Mouse (Mus musculus) lung, adult 2 months (tissue): ENCODE data around the gene Tff1. TPM values are rescaled to one million over a fixed set of nuclear protein-coding genes. Genes with fewer than 3 reads are reported as not detected.

ENCODE experiments used
- DNase-seq: peaks from one replicate; pipeline ENCODE4 v3.0.0; 2022
- H3K4me1 ChIP-seq: fragments of 200-500 bp; 2 replicates; pipeline ENCODE4 v1.6.1; 2011; ENCODE audit warnings: low read length; ENCODE audit not compliant: control insufficient read depth, insufficient read depth
- H3K4me3 ChIP-seq: fragments of 200-500 bp; replicated peaks from 2 replicates; pipeline ENCODE3; 2011; ENCODE audit warnings: low read depth, mild to moderate bottlenecking, control low read depth, low read length; ENCODE audit errors: extremely low read depth
- CTCF ChIP-seq: fragments of 200-500 bp; IDR thresholded peaks from 2 replicates; pipeline ENCODE4 v1.5.1; 2011; ENCODE audit warnings: mild to moderate bottlenecking, low read length, control low read depth; ENCODE audit not compliant: insufficient read depth
- POLR2A ChIP-seq: fragments of 200-500 bp; IDR thresholded peaks from 2 replicates; pipeline ENCODE4 v1.6.1; 2011; ENCODE audit warnings: low read depth, mild to moderate bottlenecking, control low read depth, low read length, borderline replicate concordance; ENCODE audit errors: extremely low read depth
- WGBS: fragments of 180-500 bp; shearing (Covaris S2); methylation state at CpG from one replicate; pipeline ENCODE4 v1.1.7; 2018; 5-methylcytosine and 5-hydroxymethylcytosine counted together
- polyA plus RNA-seq: library from polyadenylated mRNA; depleted of rRNA; stranded (reverse); fragments of >200 nt; gene quantifications from 2 replicates; pipeline ENCODE4 v1.2.3, GENCODE M21; 2012

Gene Tff1
- polyA plus RNA-seq, 1 experiment: not detected

GRCm38 (mm10) chr17:31136291-31136690, 28.8 kb downstream of the Tff1 start:
- no peak for DNase-seq
- 37% methylated on average over 3 of the region's 3 CpGs for WGBS
- H3K4me3 ChIP-seq: no peak overlapping the region
- TF ChIP-seq CTCF (no peak), POLR2A (no peak)
- no peaks in the 10 kb centered on the region for H3K4me1 ChIP-seq

GRCm38 (mm10) chr17:31134913-31135312, 30.2 kb downstream of the Tff1 start:
- Histone ChIP-seq H3K4me3 (no peak overlapping the region), H3K4me1 (no peaks in the 10 kb centered on the region)
- TF ChIP-seq POLR2A (no peak), CTCF (no peak)
- WGBS: 62% methylated on average over 6 of the region's 6 CpGs
- DNase-seq: no peak

GRCm38 (mm10) chr17:31133776-31134175, 31.3 kb downstream of the Tff1 start:
- no peak overlapping the region for H3K4me3 ChIP-seq
- no peaks in the 10 kb centered on the region for H3K4me1 ChIP-seq
- TF ChIP-seq POLR2A (no peak), CTCF (no peak)
- WGBS: 63% methylated on average over 15 of the region's 15 CpGs
- DNase-seq: no peak

DNA sequence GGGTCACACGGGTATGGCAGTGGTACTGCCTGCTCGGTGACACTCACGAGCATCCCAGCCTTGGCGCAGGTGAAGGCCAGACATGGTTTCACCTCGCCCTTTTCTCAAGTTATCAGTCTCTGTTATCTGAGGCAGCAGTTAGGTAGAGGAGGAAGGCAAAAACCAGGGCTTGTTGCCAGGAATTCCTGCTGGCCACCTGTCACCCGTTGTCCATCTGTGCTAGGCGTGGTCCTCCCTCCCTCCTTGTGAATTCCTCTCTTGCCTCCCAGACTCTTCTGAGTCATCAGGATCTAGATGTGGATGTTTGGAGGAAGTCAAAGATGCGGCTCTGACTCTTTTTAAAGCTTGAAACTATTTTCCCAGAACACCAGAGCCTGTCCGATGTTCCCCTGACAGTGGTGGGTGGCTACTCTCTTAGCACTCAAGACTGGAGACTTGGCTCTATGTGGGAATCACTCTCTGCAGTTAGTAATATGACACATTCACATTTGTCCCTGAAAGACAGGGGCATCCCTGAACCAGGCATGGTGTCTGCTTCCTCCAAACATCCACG, 33.7 kb downstream of the Tff1 start:
- Histone ChIP-seq H3K4me3 (no peak overlapping the region), H3K4me1 (no peaks in the 10 kb centered on the region)
- TF ChIP-seq CTCF: no peak
- TF ChIP-seq POLR2A: no peak
- no peak for DNase-seq
- WGBS: 65% methylated on average over 10 of the region's 10 CpGs

GRCm38 (mm10) chr17:31129452-31129851, 35.6 kb downstream of the Tff1 start, which contains the start of gene Tff3:
TSS of gene Tff3 (minus strand) at chr17:31129646.
- no peak within 1 kb of the TSS for H3K4me3 ChIP-seq
- no peak for DNase-seq
- TF ChIP-seq POLR2A (no peak), CTCF (no peak)
- no peaks in the 10 kb centered on the region for H3K4me1 ChIP-seq
- 10% methylated on average over 2 of the region's 2 CpGs for WGBS

GRCm38 (mm10) chr17:31128708-31129318, 36.3 kb downstream of the Tff1 start:
- 72% methylated on average over 9 of the region's 9 CpGs for WGBS

DNA sequence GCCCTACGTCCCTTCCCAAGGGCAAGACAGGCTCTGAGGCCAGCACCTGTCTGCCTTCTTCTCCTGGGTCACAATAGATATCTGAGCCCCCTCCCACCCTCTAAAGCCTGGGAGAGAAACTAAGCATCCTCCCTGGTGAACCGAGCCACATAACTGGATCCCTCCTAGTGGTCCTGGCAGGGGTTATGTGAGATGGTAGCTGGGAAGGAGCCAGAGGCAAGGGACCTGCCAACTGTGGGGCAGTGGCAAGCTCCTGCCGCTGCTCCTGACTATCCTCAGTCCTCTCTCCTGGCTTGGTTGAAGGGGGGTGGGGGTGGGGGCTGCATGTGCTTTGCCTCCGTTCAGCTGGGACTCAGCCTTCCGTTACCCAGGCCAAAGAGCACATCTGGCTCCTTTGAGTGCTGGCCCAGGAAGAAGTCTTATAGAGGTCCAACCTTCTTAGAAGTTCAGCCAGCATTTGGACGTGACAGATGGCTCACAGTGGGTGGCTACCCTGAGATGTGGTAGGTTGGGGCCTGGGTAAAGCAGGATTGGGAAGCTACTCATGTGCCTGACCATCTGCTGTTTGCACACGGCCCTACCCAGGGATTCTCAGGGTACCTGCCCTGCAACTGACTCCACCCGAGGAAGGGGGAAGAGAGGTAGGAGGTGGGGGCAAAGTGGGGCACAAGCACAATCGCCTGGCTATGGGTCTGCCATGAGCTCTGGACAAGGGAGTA, 39.4 kb downstream of the Tff1 start:
- WGBS: 41% methylated on average over 9 of the region's 9 CpGs
- no peak for TF ChIP-seq CTCF
- no peak for TF ChIP-seq POLR2A
- Histone ChIP-seq H3K4me3 (no peak overlapping the region), H3K4me1 (no peaks in the 10 kb centered on the region)
- DNase-seq: no peak

More at GRCm38 (mm10) chr17:31128708-31129318, 36.3 kb downstream of the Tff1 start:
- no peak for TF ChIP-seq POLR2A
- no peak for TF ChIP-seq CTCF
- DNase-seq: no peak
- Histone ChIP-seq H3K4me3 (no peak overlapping the region), H3K4me1 (no peaks in the 10 kb centered on the region)

GRCm38 (mm10) chr17:31121975-31122374, 43.1 kb downstream of the Tff1 start:
- TF ChIP-seq POLR2A (no peak), CTCF (peak; percentile 75)
- 11% methylated on average over 8 of the region's 8 CpGs for WGBS
- peak; percentile 28 for DNase-seq
- Histone ChIP-seq H3K4me3 (no peak overlapping the region), H3K4me1 (no peaks in the 10 kb centered on the region)

GRCm38 (mm10) chr17:31119429-31119828, 45.6 kb downstream of the Tff1 start:
- 7% methylated on average over 7 of the region's 7 CpGs for WGBS
- Histone ChIP-seq H3K4me3 (no peak overlapping the region), H3K4me1 (no peaks in the 10 kb centered on the region)
- DNase-seq: peak; percentile 71
- TF ChIP-seq POLR2A (no peak), CTCF (peak; percentile 90)

- no peaks in the 10 kb centered on the region for H3K4me1 ChIP-seq
- no peak for DNase-seq
- TF ChIP-seq CTCF (no peak), POLR2A (no peak)
- WGBS: 86% methylated on average over 5 of the region's 5 CpGs
- H3K4me3 ChIP-seq: no peak overlapping the region
Measured at GRCm38 (mm10) chr17:31117946-31118345, 47.1 kb downstream of the Tff1 start.
